Mouse (Mus musculus) liver, embryonic 12.5 days (tissue): Measurements from ENCODE around the gene Enpp7. TPM values are rescaled to one million over a fixed set of nuclear protein-coding genes. Genes with fewer than 3 reads are reported as not detected.

Experiments used
- ATAC-seq: fragments of 200-750 bp; cut with Nextera tagmentation; 2 replicates; pipeline ENCODE4 v1.8.0; 2017; ENCODE audit warnings: moderate number of reproducible peaks, mild to moderate bottlenecking, moderate library complexity
- H3K27ac ChIP-seq: fragments of 300-500 bp; sonication (generic); 2 replicates; pipeline ENCODE4 v1.5.1; 2016; ENCODE audit warnings: mild to moderate bottlenecking
- H3K27me3 ChIP-seq: fragments of 300-500 bp; sonication (generic); replicated peaks from 2 replicates; pipeline ENCODE4 v1.6.1; 2016; ENCODE audit warnings: mild to moderate bottlenecking, moderate library complexity
- H3K36me3 ChIP-seq: fragments of 300-500 bp; sonication (generic); 2 replicates; pipeline ENCODE4 v1.6.1; 2016; ENCODE audit warnings: mild to moderate bottlenecking, moderate library complexity
- H3K4me1 ChIP-seq: fragments of 300-500 bp; sonication (generic); 2 replicates; pipeline ENCODE4 v1.6.1; 2016
- H3K4me2 ChIP-seq: fragments of 300-500 bp; sonication (generic); 2 replicates; pipeline ENCODE4 v1.6.1; 2016; ENCODE audit warnings: mild to moderate bottlenecking, moderate library complexity
- H3K4me3 ChIP-seq: fragments of 300-500 bp; sonication (generic); 2 replicates; pipeline ENCODE4 v1.5.1; 2016; ENCODE audit warnings: mild to moderate bottlenecking, moderate library complexity
- H3K9ac ChIP-seq: fragments of 300-500 bp; sonication (generic); 2 replicates; pipeline ENCODE4 v1.6.1; 2016; ENCODE audit warnings: mild to moderate bottlenecking, moderate library complexity
- H3K9me3 ChIP-seq: fragments of 300-500 bp; sonication (generic); replicated peaks from 2 replicates; pipeline ENCODE4 v1.6.1; 2016; ENCODE audit warnings: mild to moderate bottlenecking, moderate library complexity
- WGBS: fragments of 180-500 bp; shearing (Covaris S2); methylation state at CpG from one replicate; pipeline ENCODE4 v1.1.7; 2016; ENCODE audit not compliant: insufficient replicate concordance; 5-methylcytosine and 5-hydroxymethylcytosine counted together
- polyA plus RNA-seq: library from polyadenylated mRNA; unstranded; fragments of >200 nt; fragmentation: Nextera tagmentation; extraction: Ambion mirVana; gene quantifications from 2 replicates; pipeline ENCODE4 v1.2.1, GENCODE M21; 2016

Gene Enpp7
- polyA plus RNA-seq, 1 experiment from 2014 or later = not detected

- Histone ChIP-seq H3K27me3 (peaks cover 86% of the 10 kb centered on the region), H3K9me3 (no peaks in the 10 kb centered on the region), H3K4me2 (no peak overlapping the region; the same call in 1 of the 2 replicates), H3K36me3 (no peaks in the 10 kb centered on the region), H3K27ac (no peak overlapping the region), H3K4me1 (no peaks in the 10 kb centered on the region), H3K9ac (no peak overlapping the region), H3K4me3 (no peak overlapping the region)
- ATAC-seq = no peak
- 14% methylated on average over 30 of the region's 30 CpGs for WGBS
Observed at GRCm38 (mm10) chr11:118998540-118999265, 10.7 kb downstream of the Enpp7 start.

GRCm38 (mm10) chr11:118999361-118999804 is 11.4 kb downstream of the Enpp7 start:
- no peak for ATAC-seq
- Histone ChIP-seq H3K9me3 (no peaks in the 10 kb centered on the region), H3K27me3 (peaks cover 83% of the 10 kb centered on the region), H3K9ac (no peak overlapping the region), H3K4me3 (no peak overlapping the region), H3K36me3 (no peaks in the 10 kb centered on the region), H3K4me1 (no peaks in the 10 kb centered on the region), H3K4me2 (no peak overlapping the region), H3K27ac (no peak overlapping the region)
- 13% methylated on average over 26 of the region's 26 CpGs for WGBS

DNA sequence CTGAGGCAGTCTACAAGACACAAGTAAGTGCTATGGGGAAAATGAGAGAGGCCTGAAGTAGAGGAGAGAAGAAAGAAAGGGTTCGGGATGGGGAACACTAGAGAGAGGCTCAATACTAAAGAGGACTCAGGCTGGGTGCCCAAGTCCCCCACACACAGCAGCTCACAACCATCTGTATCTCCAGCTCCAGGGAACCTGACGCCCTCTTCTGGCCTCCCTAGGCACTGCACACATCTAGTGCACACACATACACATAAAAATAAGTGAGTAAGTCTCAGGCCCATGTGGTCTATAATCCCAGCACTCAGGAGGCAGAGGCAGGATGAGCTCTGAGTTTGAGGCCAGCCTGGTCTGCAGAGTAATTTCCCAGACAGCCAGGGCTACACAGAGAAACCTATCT is 12.9 kb downstream of the Enpp7 start:
- WGBS = 45% methylated on average over 2 of the region's 2 CpGs
- Histone ChIP-seq H3K27me3 (peaks cover 78% of the 10 kb centered on the region), H3K4me1 (no peaks in the 10 kb centered on the region), H3K9ac (no peak overlapping the region), H3K36me3 (no peaks in the 10 kb centered on the region), H3K4me3 (no peak overlapping the region), H3K27ac (no peak overlapping the region), H3K9me3 (no peaks in the 10 kb centered on the region), H3K4me2 (no peak overlapping the region)
- ATAC-seq = no peak

- Histone ChIP-seq H3K4me2 (no peak overlapping the region), H3K36me3 (no peaks in the 10 kb centered on the region), H3K9me3 (no peaks in the 10 kb centered on the region), H3K27me3 (peaks cover 74% of the 10 kb centered on the region), H3K4me3 (no peak overlapping the region), H3K4me1 (no peaks in the 10 kb centered on the region), H3K9ac (no peak overlapping the region), H3K27ac (no peak overlapping the region)
- 45% methylated on average over 4 of the region's 4 CpGs for WGBS
- ATAC-seq = no peak
Observed at GRCm38 (mm10) chr11:119001493-119002128, 13.6 kb downstream of the Enpp7 start.

- Histone ChIP-seq H3K27me3 (peaks cover 42% of the 10 kb centered on the region), H3K27ac (no peak overlapping the region), H3K9ac (no peak overlapping the region), H3K4me3 (no peak overlapping the region), H3K9me3 (no peaks in the 10 kb centered on the region), H3K36me3 (no peaks in the 10 kb centered on the region), H3K4me1 (0 out of 2 replicates have a peak, but pooled peaks cover 9% of the 10 kb centered on the region), H3K4me2 (no peak overlapping the region)
- ATAC-seq = no peak
- 74% methylated on average over 10 of the region's 10 CpGs for WGBS
Observed at GRCm38 (mm10) chr11:119005547-119006275, 17.7 kb downstream of the Enpp7 start.

DNA sequence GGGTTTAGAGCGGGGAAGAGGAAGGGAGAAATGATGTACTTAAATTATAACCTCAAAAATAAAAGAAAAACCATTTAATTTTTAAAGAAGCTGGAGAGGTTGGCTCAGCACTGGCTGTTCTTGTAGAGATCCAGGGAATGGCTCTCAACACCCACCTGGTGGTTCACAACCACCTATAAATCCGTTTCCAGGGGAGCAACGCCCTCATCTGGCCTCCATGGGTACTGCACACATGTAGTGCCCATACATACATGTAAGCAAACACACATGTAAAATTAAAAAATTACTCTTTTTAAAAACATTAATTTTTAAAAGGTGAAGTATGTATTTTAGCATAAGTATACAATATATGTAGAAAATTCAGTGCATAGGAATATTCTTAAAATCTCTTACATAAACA is 18.5 kb downstream of the Enpp7 start:
- 43% methylated on average over 3 of the region's 3 CpGs for WGBS
- Histone ChIP-seq H3K27me3 (peaks cover 35% of the 10 kb centered on the region), H3K36me3 (no peaks in the 10 kb centered on the region), H3K4me2 (no peak overlapping the region), H3K9ac (no peak overlapping the region), H3K27ac (no peak overlapping the region), H3K4me3 (no peak overlapping the region), H3K4me1 (0 out of 2 replicates have a peak, but pooled peaks cover 9% of the 10 kb centered on the region), H3K9me3 (no peaks in the 10 kb centered on the region)
- ATAC-seq = no peak

DNA sequence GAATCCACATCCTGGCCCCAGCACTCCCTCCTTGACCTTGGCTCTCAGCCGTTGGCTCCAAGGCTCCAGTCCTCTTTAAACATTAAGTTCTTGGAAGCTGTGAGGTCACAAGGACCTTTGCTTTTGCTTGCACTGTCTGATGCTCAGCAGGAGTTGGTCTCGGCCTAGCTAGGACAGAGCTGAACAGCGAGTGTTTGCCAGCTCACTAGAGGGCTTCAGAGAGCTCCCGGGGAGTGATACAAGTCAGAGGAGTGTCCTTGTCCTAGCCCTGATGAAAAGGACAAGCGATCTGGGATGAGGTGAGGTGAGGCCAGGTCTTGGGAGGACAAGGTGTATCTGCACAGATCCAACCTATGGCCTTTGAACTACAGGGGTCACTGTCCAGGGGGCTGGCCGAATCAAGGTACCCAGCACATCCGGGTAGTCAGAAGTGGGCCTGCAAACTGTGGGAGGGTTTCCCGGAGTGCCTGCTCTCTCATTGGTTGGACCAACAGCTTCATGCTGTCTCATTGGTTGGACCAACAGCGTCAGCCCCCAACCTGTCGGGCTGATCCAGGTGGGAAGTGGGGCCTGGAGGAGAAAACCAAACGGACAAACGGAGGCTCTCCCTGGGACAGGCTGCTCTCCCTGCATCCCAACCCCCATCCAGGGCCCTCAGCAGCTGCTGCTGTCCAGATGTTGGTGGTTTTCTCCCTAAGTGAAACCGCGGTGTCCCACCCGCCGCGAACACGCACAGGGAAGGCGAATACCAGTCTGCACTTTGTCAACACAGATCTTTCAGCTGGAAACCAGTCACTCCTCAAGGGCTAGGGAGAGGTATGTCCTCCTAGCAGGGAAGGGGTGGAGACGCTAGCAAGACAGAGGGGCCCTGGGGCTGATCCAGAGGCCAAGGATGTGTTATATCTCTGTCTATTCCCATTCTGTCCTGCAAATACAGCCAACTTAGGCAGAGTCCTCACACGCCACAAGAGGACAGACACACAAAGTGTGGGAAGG is 19.8 kb downstream of the Enpp7 start:
- peaks cover 22% of the 10 kb centered on the region for H3K27me3 ChIP-seq
- H3K9me3 ChIP-seq = no peaks in the 10 kb centered on the region
- H3K27ac ChIP-seq = no peak overlapping the region
- 27% methylated on average over 21 of the region's 21 CpGs for WGBS
- no peak overlapping the region for H3K9ac ChIP-seq
- 0 out of 2 replicates have a peak, but pooled peaks cover 9% of the 10 kb centered on the region for H3K4me1 ChIP-seq
- peak; percentile 61 for ATAC-seq
- peak overlapping the region; percentile 35 for H3K4me3 ChIP-seq
- peak overlapping the region; percentile 51 for H3K4me2 ChIP-seq
- no peaks in the 10 kb centered on the region for H3K36me3 ChIP-seq

DNA sequence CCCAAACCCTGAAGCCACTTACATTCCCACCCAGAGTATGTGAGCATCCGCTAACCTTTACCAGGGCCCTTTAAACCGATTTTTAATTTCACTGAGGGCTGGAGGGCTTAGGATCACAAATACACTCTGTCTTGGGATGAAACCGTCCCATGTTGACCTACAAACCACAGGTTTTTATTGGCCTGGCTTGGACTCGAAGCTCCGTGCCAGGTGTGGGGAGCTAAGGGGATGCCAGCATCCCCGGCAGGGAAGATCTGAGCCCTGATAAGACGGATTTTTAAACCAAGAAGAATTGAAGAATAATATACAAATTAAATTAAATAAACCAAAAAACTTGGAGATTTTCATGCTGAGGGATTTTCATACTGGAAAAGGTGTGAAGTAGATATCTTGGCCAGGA is 26.5 kb downstream of the Enpp7 start:
- Histone ChIP-seq H3K4me1 (no peaks in the 10 kb centered on the region), H3K36me3 (no peaks in the 10 kb centered on the region), H3K9ac (no peak overlapping the region), H3K4me3 (no peak overlapping the region), H3K27ac (no peak overlapping the region), H3K4me2 (no peak overlapping the region), H3K9me3 (no peaks in the 10 kb centered on the region), H3K27me3 (peaks cover 41% of the 10 kb centered on the region)
- WGBS = 63% methylated on average over 7 of the region's 7 CpGs
- no peak for ATAC-seq

GRCm38 (mm10) chr11:119017506-119017905 is 29.5 kb downstream of the Enpp7 start:
- no peaks in the 10 kb centered on the region for H3K4me1 ChIP-seq
- no peak overlapping the region for H3K4me3 ChIP-seq
- H3K4me2 ChIP-seq = no peak overlapping the region
- no peak for ATAC-seq
- 73% methylated on average over 7 of the region's 7 CpGs for WGBS
- H3K27ac ChIP-seq = no peak overlapping the region
- no peak overlapping the region for H3K9ac ChIP-seq
- no peaks in the 10 kb centered on the region for H3K36me3 ChIP-seq
- peaks cover 71% of the 10 kb centered on the region for H3K27me3 ChIP-seq
- H3K9me3 ChIP-seq = no peaks in the 10 kb centered on the region

DNA sequence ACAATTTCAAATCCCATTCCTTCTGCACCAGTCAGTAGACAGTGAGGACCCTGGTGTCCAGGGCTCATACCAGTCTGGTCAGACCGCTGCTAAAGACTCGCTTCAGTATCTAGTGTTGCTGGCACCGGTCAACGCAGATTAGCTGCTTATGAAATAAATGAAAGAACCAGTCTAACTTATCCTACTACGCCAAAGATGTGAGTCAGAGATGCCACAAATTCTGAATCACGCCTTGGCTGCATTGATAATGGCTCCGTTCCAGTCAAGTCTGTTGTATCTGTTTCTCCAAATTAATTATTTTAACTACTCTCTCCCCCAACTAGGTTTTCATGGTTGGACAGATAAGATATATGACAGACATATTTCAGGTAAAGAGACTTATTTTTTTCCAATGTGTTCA is 33.2 kb downstream of the Enpp7 start:
- Histone ChIP-seq H3K9ac (no peak overlapping the region), H3K27me3 (peaks cover 96% of the 10 kb centered on the region), H3K27ac (no peak overlapping the region), H3K9me3 (no peaks in the 10 kb centered on the region), H3K36me3 (no peaks in the 10 kb centered on the region), H3K4me1 (peaks cover 20% of the 10 kb centered on the region), H3K4me3 (no peak overlapping the region), H3K4me2 (no peak overlapping the region)
- WGBS = 69% methylated on average over 7 of the region's 7 CpGs
- no peak for ATAC-seq
